8 mouse cellular contexts compared by ENCODE assay signal in genomic region chr12:56058463-56058862, GRCm38 (mm10).
A peak's percentile ranks its signal among the peaks of the same experiment; 100 is the strongest.
DNase-seq lines count a peak whose midpoint lies in the region; ATAC-seq and TF ChIP-seq lines count a peak whose summit lies in the region.

No protein-coding gene starts in this region.

- no peak overlapping the region for H3K4me3 ChIP-seq in midbrain, postnatal 0 days (ENCODE audit: low read depth, low read length)

- no peaks in the 10 kb centered on the region for H3K36me3 ChIP-seq in midbrain, postnatal 0 days (ENCODE audit: insufficient read depth, low read length)
- H3K36me3 ChIP-seq in splenic B cell, adult 2 months (ENCODE audit: control insufficient read depth, insufficient read depth, low read length, poor library complexity, severe bottlenecking): no peaks in the 10 kb centered on the region

- no peak overlapping the region for H3K27ac ChIP-seq in midbrain, postnatal 0 days (ENCODE audit: low read depth, low read length)

- peak; percentile 38 for DNase-seq in heart, adult 8-10 months (ENCODE audit: low spot score)
- no peak for DNase-seq in heart, postnatal 25 days (ENCODE audit: low spot score)
- peak; percentile 20 for DNase-seq in cerebellum, adult 9-11 months
- peak; percentile 78 to 84 for DNase-seq in frontal cortex, postnatal 25 days (ENCODE audit: low spot score in 2 of 2)
- DNase-seq in kidney, adult 8-10 months: peak; percentile 36 to 75
- peak; percentile 86 for DNase-seq in left cerebral cortex, postnatal 4 days
- DNase-seq in midbrain, postnatal 0 days (ENCODE audit: low spot score): peak; percentile 83
- peak; percentile 57 for DNase-seq in splenic B cell, adult 2 months (ENCODE audit: low read depth, low spot score)

- intact Hi-C loops in heart, postnatal 25 days (cut with DNase I): loop anchor here (2.0 to 10.0 kb wide), 5 partner anchors 466 to 1129 kb away; no protein-coding TSS in a partner anchor
- intact Hi-C loops in left cerebral cortex, postnatal 4 days (cut with DNase I): loop anchor here (2.0 to 5.0 kb wide), 3 partner anchors 171 to 578 kb away; no protein-coding TSS in a partner anchor

- no peak overlapping the region for H3K4me2 ChIP-seq in midbrain, postnatal 0 days (ENCODE audit: low read depth, low read length, poor library complexity, severe bottlenecking)

- H3K9ac ChIP-seq in midbrain, postnatal 0 days (replicated peaks; ENCODE audit: low read length, poor library complexity, severe bottlenecking): no peak overlapping the region

- ATAC-seq in midbrain, postnatal 0 days (ENCODE audit: low FRiP score): peak; percentile 65

- WGBS in midbrain, postnatal 0 days: 12% methylated on average over 17 of the region's 17 CpGs

- no peaks in the 10 kb centered on the region for H3K9me3 ChIP-seq in midbrain, postnatal 0 days (ENCODE audit: low read length)

- H3K27me3 ChIP-seq in midbrain, postnatal 0 days (ENCODE audit: insufficient read depth, low read length): no peaks in the 10 kb centered on the region
- no peaks in the 10 kb centered on the region for H3K27me3 ChIP-seq in splenic B cell, adult 2 months (ENCODE audit: control insufficient read depth, insufficient read depth, low read length, poor library complexity, severe bottlenecking)

- H3K4me1 ChIP-seq in midbrain, postnatal 0 days (ENCODE audit: insufficient read depth, low read length): no peaks in the 10 kb centered on the region

- TF ChIP-seq CTCF in midbrain, postnatal 0 days (IDR thresholded peaks at IDR 0.05): peak; percentile 98
